Mouse (Mus musculus): Measurements from ENCODE around the gene Grb7. TPM values are rescaled to one million over a fixed set of nuclear protein-coding genes. Genes with fewer than 3 reads are reported as not detected.

Grb7 gene
- polyA plus RNA-seq, 1 experiment from 2014 or later = 66.9 TPM

DNA sequence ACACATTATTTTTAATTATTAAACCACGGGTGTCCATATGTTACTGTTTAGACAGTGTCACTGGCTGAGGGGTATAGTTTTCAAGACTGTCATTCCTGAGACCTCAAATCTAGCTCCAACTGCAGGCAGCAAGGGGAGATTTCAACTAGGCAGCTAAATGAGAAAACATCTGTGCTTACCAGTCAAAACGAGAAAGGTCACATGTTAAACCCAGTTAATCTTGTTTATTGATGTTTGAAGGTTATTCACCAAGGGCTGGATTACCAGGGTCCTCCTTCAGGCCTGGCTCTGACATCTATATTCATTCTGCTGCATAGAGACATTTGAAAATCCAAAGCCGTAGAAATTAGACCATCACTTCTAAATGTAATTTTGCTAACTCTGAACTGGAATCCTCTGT lies 58.7 kb downstream of the Grb7 start:
- Histone ChIP-seq H3K9me3 (replicated peaks; ENCODE audit: low read length) (no peaks in the 10 kb centered on the region), H3K9ac (ENCODE audit: low read depth, low read length) (no peak overlapping the region), H3K36me3 (ENCODE audit: insufficient read depth, low read length) (no peaks in the 10 kb centered on the region), H3K27ac (no peak overlapping the region), H3K27me3 (ENCODE audit: insufficient read depth, low read length) (no peaks in the 10 kb centered on the region), H3K4me3 (replicated peaks; ENCODE audit: low read depth, low read length) (no peak overlapping the region), H3K4me1 (replicated peaks; ENCODE audit: insufficient read depth, low read length) (no peaks in the 10 kb centered on the region), H3K4me2 (ENCODE audit: low read length) (no peak overlapping the region)
- DNase-seq (ENCODE audit: low spot score) (peak; percentile 54), ATAC-seq (replicated peaks; ENCODE audit: low FRiP score, low read depth) (no peak)
- TF ChIP-seq CTCF (IDR thresholded peaks at IDR 0.05; ENCODE audit: low read depth) = no peak
- 33% methylated on average over 3 of the region's 3 CpGs for WGBS

Other genes starting within 250 kb of the Grb7 start
- 6.1 and 6.4 TPM in 2 replicates for gene Cdk12, start 243.3 kb upstream of the Grb7 start, polyA plus RNA-seq (2015; fragmentation: Nextera tagmentation; extraction: Ambion mirVana)
- not detected in 2 replicates for gene Neurod2, start 116.7 kb upstream of the Grb7 start, polyA plus RNA-seq (2015; fragmentation: Nextera tagmentation; extraction: Ambion mirVana)
- 12.1 and 12.3 TPM in 2 replicates for gene Ppp1r1b, start 98.0 kb upstream of the Grb7 start, polyA plus RNA-seq (2015; fragmentation: Nextera tagmentation; extraction: Ambion mirVana)
- 42.4 and 42.8 TPM in 2 replicates for gene Stard3, start 88.0 kb upstream of the Grb7 start, polyA plus RNA-seq (2015; fragmentation: Nextera tagmentation; extraction: Ambion mirVana)
- gene Tcap, start 62.6 kb upstream of the Grb7 start, polyA plus RNA-seq (2015; fragmentation: Nextera tagmentation; extraction: Ambion mirVana) = 1.8 and 2.1 TPM in 2 replicates
- gene Pnmt, start 59.9 kb upstream of the Grb7 start, polyA plus RNA-seq (2015; fragmentation: Nextera tagmentation; extraction: Ambion mirVana) = 3.5 and 3.7 TPM in 2 replicates
- 16.1 and 17.4 TPM in 2 replicates for gene Pgap3, start 45.9 kb upstream of the Grb7 start, polyA plus RNA-seq (2015; fragmentation: Nextera tagmentation; extraction: Ambion mirVana)
- gene Erbb2, start 33.9 kb upstream of the Grb7 start, polyA plus RNA-seq (2015; fragmentation: Nextera tagmentation; extraction: Ambion mirVana) = 36.1 and 41.1 TPM in 2 replicates
- 155 and 158 TPM in 2 replicates for gene Mien1, start 7.4 kb upstream of the Grb7 start, polyA plus RNA-seq (2015; fragmentation: Nextera tagmentation; extraction: Ambion mirVana)
- 0.26 and 0.29 TPM in 2 replicates for gene Ikzf3, start 99.6 kb downstream of the Grb7 start, polyA plus RNA-seq (2015; fragmentation: Nextera tagmentation; extraction: Ambion mirVana)
- 0.43 and 0.64 TPM in 2 replicates for gene Zpbp2, start 104.7 kb downstream of the Grb7 start, polyA plus RNA-seq (2015; fragmentation: Nextera tagmentation; extraction: Ambion mirVana)
- gene Ormdl3, start 141.0 kb downstream of the Grb7 start, polyA plus RNA-seq (2015; fragmentation: Nextera tagmentation; extraction: Ambion mirVana) = 50.1 and 51.3 TPM in 2 replicates
- gene Lrrc3c, start 151.9 kb downstream of the Grb7 start, polyA plus RNA-seq (2015; fragmentation: Nextera tagmentation; extraction: Ambion mirVana) = not detected in 2 replicates
- 0.92 and 1.2 TPM in 2 replicates for gene Gm12355, start 179.3 kb downstream of the Grb7 start, polyA plus RNA-seq (2015; fragmentation: Nextera tagmentation; extraction: Ambion mirVana)
- gene Gsdma3, start 180.0 kb downstream of the Grb7 start, polyA plus RNA-seq (2015; fragmentation: Nextera tagmentation; extraction: Ambion mirVana) = not detected in 2 replicates
- gene Gsdma2, start 200.4 kb downstream of the Grb7 start, polyA plus RNA-seq (2015; fragmentation: Nextera tagmentation; extraction: Ambion mirVana) = not detected in 2 replicates
- 0.21 TPM in 1 of 2 replicates, not detected in the other for gene Gsdma, start 218.0 kb downstream of the Grb7 start, polyA plus RNA-seq (2015; fragmentation: Nextera tagmentation; extraction: Ambion mirVana)
- 234 and 259 TPM in 2 replicates for gene Psmd3, start 236.2 kb downstream of the Grb7 start, polyA plus RNA-seq (2015; fragmentation: Nextera tagmentation; extraction: Ambion mirVana)

Data from kidney, postnatal 0 days (tissue).